Mouse (Mus musculus) R1 (cell line): ENCODE results near the gene Tuba4a.
A peak's percentile ranks its signal among the peaks of the same experiment; 100 is the strongest.

Source experiments
- DNase-seq: peaks from one replicate; pipeline ENCODE4 v3.0.0-alpha.2; 2018; ENCODE audit warnings: low read depth, low spot score

Tuba4a gene

DNA sequence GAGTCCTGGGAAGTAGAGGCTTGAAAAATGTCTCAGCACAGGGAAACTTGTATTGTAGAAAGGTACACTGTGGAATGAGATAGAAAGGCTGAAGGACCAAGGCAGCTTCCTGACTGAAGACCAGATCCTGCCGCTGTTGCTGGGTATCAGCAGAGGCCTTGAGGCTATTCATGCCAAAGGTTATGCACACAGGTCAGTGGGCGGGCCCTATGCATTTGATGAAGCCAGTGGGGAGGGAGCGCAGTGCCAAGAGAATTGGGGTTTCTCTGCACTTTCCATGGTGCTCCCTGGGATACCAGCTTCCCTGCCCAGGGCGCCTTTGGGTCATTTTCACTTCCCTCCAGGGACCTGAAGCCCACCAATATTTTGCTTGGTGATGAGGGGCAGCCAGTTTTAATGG, 7.1 kb downstream of the Tuba4a start:
- DNase-seq, result no peak

DNA sequence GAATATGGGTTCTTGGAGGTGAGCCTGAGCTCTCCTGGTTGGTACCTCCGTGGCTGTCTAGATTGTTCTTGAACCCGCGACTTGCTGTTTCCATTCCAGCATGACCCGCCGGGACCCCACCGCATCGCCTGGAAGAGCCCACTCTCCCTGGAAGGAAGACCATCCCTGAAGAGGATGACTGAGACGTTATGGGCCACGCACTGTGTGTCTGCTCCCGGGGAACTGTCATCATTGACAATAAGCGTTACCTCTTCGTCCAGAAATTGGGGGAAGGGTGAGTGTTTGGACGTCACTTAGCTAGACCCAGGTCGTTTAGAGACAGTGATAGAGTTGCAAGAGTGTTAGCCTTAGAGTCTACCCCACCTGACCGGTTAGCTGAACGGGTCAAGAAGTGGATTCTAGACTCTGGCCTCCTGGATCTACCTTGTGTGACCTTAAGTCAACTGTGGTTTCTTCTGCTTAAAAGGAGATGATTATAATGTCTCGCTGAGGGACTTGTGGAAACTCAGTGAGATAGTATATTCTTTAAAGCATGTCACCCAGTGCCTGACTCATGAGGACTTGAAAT, 8.4 kb downstream of the Tuba4a start:
- no peak for DNase-seq

DNA sequence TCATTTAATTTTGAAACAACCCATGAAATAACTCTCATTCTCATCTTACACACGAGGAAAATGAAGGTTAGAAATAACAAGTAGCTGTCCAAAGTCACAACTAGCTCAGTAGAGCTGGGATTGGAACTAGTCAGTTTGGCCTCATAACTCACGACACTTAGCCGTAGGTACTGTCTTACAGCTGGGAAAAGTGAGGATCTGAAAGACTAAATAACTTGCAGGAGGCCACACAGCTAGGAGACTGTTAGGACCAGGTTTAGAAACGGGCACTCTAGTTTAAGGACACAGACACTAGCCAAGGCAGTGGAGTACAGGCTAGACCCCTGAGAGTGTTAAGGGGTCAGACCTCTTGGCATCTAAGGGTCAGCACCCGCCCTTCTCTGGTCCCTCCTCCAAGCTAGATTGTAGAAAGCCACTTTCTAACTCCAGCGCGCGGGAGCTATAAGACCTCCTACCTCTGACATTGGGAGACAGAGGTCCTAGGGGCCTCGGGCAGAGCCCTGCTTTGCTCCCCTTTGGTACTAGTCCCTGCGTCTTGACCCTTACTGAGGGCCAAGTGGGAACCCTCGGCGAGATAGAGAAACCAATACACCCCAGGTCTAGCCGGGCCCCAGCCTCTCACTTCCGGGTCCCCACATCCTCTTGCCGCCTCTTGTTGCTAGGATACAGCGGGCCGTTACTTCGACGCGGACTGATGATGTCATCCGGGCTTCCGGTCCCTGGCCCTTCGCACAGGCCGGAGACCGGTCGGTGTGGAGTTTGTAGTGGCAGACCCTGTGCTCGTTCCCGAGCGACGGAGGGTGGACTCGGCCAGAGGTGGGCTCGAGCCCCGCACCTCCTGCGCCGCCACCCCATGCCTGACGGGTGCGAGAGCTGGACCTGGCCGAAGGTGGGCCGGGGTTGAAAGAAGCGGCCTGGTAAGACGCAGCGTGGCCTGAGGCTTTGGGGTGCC, 9.3 kb downstream of the Tuba4a start, which contains the start of the genes Glb1l and Stk16:
Gene Glb1l, minus strand, starts transcription at position 678 of the 952 bp plus-strand sequence.
Gene Stk16, plus strand, starts transcription at position 703 of the 952 bp plus-strand sequence.
- peak; percentile 95 for DNase-seq

DNA sequence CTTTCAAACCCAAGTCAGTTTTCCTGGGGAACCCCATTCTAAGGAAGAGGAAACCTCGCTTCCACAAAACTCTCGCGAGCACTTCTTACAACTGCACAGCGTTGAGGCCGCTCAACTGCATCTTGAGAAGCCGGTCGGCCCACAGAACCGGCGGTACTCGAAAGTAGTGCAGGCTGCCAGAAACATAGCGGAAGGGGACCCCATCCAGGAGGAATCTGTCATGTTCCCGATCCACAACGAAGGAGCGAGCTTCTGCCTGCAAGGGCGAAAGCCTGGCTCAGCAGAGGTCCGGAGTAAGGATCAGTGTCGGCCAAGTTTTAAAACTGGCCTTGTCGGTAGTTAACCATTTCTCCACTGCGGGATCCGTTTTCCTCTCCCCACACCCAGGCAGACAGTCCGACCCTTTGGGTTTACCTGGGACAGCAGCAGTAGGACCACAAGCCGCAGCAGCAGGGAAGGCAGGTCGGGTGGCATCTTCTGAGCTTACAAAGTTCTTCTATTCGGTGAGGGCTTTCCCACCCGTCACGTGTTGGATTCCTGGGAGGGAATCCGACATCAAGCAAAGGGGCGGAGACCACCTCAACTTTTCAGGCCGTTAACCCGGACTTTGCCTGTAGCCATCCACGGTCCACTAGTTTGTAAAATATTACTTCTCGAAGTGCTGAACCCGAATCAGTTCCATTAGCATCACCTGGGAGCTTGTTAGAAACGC, 10.5 kb downstream of the Tuba4a start:
- DNase-seq, result peak; percentile 82

DNA sequence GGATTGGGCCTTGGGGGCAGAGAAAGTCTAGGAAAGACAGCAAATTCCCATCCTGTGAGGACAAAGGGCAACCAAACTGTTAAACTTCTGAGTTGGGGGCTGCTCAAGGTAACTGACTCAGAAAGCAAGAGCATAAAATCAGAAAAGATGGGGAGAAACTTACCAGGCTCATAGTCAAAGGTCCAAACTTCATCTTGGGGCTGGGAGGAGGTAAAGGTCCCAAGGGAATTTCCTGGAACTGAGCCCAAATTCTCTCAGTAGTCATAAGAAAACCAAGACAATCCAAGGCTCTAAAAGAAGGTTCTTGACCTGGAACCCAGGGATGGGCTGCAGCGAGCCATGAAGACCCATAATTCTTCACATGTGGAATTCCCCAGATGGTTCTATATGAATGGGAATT, 18.4 kb downstream of the Tuba4a start:
- DNase-seq, result no peak

DNA sequence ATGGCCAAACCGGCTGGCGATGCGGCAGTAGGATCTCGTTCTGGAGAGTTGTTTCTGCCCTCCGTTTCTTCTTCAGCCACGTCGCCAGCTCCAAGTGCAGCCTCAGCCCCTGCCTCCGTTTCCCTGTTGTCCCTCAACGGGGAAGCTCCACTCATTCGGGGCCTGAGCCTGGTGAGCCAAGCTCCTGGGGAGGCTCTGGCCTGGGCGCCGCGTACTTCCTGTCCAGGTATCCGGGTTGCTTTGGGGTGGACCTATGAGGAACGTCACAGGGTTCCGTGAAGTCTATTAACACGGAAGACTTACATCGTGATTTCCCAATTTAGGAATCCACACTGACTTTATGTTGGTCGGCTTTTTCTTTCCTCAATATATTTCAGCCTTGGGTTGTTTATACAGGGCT, 27.2 kb downstream of the Tuba4a start:
- DNase-seq, result no peak

DNA sequence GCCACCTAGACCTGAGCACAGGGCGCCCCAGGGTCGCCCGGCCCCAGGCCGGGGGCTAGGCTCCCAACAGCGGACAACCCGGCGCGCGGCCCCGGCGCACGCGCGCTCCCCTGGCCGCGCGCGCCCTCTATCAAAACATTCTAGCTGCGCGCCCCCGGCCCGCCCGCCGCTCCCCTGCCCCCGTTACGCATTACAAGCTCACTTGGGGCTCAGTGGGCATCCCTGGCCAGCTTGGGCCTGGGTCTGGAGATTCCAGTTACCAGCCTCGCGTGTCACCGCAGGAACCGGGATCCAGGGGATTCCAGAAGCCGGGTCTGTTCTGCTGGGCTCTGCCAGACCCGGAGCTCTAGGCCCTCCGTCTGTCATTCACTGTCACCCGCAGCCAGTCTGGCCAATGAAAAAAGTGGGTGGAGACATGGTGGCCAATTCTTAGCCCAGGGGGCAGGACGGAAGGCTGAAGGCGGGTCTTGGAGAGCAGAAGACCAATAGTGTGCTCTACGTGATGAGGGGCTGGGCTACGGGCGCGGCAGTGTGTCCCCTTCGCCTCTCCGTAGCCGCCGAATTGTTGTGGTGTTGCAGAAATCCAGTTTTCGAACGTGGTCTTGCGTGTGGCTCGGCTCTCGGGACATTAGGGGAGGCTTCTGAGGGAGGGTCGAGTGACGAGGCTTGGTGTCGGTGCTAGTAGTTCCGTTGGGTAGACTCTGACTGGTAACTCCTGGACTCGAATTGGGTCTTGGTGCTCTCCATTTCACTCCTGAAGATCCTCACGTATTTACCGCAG, 27.9 kb downstream of the Tuba4a start, which contains the start of the genes Ankzf1 and Atg9a:
Gene Ankzf1, plus strand, starts transcription at position 530 of the 781 bp plus-strand sequence.
Gene Atg9a, minus strand, starts transcription at position 575 of the 781 bp plus-strand sequence.
- DNase-seq, result peak; percentile 99

DNA sequence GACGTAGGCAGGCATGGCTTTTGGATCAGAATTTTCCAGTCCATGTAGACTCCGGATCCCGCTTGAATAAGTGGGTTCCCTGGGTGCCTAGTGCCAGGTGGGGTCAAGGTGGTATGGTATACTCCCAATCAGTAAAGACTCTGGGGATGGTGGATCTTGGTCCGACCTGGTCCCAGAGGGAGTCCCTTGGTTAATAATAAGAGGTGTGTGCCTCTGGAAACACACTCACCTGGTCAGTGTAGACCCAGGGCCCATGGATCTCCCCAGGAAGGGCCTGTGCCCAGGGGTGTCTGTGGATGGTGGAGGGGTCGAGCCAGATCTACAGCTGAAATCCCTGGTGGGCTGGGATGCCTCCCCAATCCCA, 28.4 kb downstream of the Tuba4a start:
- no peak for DNase-seq

DNA sequence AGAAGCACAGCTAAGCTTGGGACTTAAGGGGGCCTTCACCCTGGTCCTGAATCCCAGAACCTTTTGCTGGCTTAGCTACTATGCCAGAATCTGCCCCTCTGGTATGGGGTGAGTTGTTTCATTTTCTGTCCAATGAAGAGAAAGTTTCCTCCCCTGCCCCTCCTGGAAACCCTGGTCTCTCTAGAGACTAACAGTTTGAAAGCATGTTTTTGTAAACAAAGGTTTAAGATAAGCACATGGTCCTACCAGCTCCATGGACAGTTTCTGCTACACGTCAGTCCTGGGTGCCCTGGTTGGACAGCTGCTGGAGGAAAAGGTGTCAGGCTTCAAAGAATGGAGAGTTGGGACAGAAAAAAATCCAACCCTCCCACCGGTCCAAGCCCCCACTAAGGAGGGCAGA, 29.1 kb downstream of the Tuba4a start:
- DNase-seq, result no peak

DNA sequence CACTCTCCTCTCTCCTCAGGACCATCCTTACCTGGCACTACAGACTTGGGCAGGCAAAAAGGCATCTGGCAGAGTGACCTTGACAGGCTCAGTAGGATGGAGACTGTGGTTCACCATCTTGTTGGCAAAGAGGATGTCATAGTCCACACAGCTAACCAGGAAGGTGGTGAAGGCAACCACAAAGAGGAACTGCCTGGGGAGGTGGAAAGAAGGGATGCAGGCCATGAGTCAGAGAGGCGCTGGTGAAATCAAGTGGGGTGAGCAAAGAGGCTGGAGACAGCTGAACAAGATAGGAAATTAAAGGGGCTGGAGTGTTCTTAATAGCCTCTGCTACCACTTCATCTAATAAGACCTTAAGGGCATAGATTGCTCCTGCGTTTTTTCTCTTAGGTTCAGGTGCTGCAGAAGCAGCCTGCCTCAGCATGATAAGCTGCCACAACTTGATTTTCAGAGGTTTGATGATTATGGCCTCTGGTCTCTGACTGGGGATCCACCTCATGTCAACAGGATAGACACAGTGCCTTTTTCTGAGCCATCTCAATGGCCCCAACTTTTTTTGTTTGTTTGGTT, 31.7 kb downstream of the Tuba4a start:
- no peak for DNase-seq

DNA sequence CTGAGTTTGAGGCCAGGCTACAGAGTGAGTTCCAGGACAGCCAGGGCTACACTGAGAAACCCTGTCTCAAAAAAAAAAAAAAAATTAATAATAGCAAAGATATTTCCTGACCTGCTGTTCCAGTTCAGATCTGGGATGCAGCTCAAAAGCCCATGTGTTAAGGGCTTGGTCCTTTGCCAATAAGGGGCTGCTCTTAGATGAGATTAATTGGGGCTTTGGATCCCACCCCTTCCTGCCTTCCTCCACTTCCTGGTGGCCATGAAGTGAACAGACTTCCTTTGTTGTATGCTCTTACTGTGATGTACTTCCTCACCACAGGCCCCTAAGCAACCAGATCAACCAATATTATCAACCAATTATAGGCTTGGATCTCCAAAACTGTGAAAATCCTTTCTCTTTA, 32.5 kb downstream of the Tuba4a start:
- DNase-seq, result no peak

DNA sequence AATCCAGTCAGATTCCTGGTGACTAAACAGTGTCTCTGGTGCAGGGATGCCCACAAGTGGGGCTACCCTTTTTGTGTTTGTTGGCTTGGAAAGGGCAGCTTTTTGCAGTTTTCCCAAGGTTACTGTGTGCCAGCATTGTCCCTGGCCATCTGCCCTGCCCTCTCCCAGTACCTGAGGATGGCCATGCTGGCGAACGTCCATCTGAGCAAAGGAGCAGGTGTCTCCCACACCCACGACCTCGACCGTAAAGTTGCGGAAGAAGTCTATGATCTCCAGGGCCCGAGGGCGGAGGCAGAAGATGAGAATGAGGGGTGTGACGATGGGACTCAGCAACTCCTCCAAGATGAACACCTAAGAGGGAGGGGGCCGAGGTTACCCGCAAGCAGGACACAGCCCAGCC, 34.2 kb downstream of the Tuba4a start:
- no peak for DNase-seq

DNA sequence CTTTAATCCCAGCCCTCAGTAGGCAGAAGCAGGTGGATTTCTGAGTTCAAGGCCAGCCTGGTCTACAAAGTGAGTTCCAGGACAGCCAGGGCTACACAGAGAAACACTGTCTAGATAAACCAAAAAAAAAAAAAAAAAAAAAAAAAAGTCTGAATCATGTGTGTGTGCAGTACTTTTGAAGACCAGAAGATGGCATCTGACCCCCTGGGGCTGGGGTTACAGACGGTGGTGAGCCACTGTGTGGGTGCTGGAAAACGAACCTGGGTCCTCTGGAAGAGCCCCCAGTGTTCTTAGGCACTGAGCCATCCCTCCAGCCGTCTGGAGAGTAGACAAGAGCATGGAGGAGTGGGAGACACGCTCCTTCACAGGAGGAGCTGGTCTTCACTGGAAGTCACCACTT, 37.5 kb downstream of the Tuba4a start:
- peak; percentile 43 for DNase-seq

DNA sequence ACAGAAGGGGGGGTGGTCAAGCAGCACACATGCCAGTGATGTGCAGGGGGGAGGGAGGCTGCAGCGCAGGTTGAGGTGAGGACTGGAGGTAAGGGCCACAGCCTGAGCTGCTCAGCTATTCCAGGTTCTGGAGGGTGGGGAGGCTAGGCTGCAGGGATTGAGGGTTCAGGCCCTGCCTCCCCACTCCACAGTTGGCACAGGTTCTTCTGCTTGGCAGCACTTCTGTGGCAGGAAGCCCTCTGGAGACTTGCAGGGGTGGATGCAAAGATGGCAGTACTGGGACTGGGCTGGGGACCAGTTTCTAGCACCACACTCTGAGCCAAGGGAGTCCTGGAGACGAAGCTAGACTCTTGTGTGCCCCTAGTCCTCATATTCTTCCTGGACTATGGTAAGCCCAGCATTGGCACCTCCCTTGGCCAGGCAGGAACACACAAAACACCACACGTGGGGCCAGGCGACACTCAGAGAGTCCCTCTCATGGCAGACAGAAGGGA, 38.2 kb downstream of the Tuba4a start:
- DNase-seq, result no peak

DNA sequence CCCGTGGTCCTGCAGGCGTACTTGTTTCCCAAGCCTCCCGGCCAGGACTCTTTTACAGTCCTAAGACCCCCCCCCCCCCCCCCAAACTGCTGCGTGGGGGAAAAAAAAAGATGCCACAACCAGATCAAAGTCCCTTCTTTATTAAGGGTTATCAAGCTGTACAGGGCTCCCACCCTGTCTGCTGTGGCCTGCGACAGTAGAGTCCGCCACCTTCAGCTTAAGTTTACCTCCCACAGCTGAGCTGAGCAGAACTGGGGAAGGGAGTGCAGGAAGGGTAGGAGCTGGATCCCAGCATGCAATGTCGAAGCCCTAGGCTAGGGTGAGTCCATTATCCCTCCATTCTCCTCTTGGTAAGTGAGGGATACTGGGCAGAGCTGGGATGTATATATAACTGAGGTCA, 38.9 kb downstream of the Tuba4a start:
- no peak for DNase-seq

DNA sequence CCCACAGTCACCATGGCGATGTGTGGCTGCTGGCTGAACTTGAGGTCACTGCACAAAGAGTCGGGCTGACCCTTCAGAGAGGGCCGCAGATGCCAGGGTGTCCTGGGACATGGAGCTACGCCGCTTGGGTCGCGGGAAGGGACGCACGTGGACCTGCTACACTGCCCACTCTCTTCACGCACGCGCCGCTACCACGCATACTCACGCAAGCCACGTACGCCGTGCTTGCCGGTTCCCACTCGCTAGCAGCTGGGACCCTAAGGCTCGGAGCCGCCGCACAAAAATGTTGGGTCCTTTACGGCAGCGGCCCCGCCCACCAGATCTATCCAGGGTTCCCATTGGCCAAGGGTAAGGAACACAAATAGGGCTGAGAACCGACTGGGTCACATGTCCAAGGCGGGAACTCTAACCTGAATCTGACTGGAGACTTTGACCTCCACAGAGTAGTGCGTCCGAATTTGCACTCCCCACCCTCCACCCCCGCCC, 39.5 kb downstream of the Tuba4a start, which contains the start of gene Abcb6:
Gene Abcb6, minus strand, starts transcription at position 288 of the 486 bp plus-strand sequence.
- peak; percentile 97 for DNase-seq

DNA sequence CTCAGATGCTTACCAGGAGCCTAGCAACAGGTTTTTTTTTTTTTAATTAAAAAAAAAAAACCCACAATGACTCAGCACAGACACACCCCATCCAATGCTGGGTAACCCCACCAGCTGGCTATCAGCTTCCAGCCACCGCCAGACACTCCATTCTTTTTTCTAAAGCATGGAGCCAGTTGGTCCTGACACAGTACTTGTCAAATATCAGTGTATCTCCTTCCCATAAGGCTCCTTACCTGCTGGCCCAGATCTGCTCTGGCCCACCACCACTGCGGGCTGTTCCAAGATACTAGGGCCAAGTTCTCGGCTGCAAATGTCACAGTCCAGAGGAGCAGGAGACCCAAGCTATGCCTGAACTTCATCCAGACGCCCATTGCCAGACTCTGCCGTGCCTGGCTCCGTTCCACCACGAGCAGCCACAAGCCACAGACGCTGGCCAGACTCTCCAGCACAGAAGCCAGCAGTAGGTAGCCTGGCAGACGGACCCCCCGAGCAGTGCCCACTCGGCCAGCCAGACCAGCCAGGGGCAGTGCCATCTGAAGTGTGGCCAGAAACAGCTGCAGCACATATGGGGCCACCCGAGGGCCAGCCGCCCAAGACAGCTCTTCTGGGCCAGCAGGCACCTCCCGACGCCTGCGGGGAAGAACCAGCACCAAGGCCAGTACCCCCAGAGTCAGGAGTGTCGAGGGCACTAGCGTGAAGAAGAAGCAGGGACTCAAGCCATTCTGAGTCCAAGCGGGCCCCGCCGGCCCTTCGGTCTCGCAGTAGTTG, 40.1 kb downstream of the Tuba4a start:
- peak; percentile 69 for DNase-seq

DNA sequence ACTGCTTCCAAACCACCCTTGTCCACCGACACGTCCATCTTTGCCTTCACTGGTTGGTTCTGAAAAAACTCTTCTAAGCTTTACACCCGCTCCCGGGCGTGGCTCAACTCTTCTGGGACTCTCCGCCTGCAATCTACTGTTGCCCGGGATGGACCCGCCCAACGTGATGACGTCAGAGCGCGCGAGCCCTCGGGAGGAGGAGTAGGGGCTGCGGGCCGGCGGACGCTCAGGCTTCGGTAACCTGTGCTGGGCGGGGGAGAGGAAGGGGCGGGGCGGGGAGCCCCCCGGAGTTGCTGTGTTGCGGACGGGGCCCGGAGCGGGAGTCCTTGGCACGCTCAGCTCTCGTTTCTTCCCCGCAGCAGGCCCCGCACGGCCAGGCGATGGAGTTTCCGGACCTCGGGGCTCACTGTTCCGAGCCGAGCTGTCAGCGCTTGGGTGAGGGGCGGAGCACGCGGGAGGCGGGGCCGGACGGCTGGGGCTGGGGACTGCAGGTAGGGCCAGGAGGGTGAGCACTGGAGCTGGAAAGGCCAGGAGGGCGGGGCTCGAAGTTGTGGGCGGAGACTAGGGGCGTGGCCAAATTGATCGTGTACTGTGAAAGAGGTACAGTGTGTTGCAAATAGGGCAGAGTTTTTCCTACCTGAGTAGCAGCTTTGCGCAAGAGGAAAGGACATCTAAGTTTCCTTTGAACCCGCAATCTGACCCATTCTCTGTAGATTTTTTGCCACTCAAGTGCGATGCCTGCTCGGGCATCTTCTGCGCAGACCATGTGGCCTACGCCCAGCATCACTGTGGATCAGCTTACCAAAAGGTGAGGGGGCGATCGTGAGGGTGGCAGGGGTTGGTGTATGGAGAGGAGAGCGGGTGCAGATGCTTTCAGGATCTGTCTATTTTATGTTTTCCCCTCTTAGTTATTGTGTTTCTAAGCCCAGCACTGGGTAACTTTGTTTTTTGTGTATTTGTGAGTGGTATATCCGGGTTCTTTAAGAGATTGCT, 50.9 kb downstream of the Tuba4a start, which contains the start of gene Zfand2b:
Gene Zfand2b, plus strand, starts transcription at position 175 of the 993 bp plus-strand sequence.
- peak; percentile 98 for DNase-seq
